Mouse (Mus musculus): Measurements from ENCODE around the gene Aktip.
A peak's percentile ranks its signal among the peaks of the same experiment; 100 is the strongest.

Gene Aktip

GRCm38 (mm10) chr8:91126786-91127185 is 73.0 kb downstream of the Aktip start:
- DNase-seq (ENCODE audit: extremely low spot score) = no peak

DNA sequence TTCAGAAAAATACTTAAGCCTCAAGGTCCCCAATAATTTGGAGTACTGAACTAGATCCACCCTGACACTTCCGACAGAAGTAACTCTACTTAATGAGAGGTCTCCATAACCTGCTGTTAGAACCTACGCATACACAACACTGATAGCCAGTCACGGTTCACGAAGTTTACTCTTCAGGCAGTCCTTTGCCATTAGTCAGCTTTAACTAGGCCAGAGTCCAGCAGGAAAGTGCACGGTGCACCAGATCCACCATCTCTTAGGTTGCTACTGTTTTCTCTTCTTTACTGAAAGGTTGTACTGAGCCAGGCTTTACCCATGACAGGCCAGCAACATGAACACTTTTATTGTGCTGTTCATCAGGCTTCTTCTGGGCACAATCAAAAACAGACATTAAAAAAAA is 75.5 kb downstream of the Aktip start:
- no peak for DNase-seq (ENCODE audit: extremely low spot score)

DNA sequence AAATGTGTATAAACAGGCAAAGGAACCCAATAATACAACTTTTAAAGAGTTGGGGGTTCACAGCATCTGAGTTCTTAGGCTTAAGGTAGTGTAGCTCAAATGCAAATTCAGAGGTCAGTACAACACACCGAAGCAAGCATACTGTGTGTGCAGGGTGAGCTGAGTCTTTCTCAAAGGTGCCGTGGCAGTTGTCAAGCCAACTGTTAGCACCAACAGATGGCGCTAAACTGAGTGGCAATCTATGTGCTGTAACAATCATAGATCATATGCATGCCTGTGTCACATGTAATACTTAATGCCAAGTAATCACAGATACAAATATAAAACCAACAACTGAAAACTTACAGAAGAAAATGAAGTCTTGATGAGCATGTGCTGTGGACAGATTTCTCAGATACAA is 81.6 kb downstream of the Aktip start:
- no peak for DNase-seq (ENCODE audit: extremely low spot score)

DNA sequence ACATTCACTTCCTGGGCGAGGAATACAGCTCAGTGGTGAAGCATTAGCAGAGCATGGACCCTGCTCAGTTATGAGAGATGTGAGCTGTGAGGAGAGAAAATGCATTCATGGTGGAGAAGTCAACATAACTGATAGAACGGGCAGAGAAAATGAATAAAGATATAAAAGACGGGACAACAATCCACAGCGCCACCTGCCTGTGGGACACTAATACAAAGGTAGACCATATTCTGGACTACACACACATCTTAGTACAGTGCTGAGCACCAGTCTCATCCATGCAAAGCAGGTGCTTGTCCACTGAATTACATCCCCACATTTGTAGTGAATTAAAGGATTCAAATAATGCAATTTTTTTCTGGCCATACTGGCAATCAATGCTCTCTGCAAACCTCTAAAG is 82.2 kb downstream of the Aktip start:
- no peak for DNase-seq (ENCODE audit: extremely low spot score)

- no peak for DNase-seq (ENCODE audit: extremely low spot score)
Observed at GRCm38 (mm10) chr8:91114910-91115309, 84.9 kb downstream of the Aktip start.

DNA sequence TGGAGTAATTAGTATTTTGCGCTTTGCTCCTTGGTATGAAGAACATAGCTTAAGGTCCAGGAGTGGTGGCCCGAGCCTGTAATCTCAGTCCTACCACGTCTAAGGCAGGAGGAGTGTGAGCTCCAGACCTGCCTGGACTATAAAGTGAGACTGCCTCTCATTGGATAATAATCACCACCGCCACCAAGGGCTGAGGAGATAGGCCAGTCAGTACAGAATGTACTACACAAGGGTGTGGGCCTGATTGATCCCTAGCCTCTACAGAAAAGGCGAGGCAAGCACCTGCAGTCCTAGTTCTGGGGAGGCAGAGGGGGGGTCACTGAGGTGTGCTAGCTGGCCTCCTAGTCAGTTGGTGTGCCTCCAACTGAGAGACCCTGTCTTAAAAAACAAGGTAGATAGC is 85.3 kb downstream of the Aktip start:
- DNase-seq (ENCODE audit: extremely low spot score) = no peak

DNA sequence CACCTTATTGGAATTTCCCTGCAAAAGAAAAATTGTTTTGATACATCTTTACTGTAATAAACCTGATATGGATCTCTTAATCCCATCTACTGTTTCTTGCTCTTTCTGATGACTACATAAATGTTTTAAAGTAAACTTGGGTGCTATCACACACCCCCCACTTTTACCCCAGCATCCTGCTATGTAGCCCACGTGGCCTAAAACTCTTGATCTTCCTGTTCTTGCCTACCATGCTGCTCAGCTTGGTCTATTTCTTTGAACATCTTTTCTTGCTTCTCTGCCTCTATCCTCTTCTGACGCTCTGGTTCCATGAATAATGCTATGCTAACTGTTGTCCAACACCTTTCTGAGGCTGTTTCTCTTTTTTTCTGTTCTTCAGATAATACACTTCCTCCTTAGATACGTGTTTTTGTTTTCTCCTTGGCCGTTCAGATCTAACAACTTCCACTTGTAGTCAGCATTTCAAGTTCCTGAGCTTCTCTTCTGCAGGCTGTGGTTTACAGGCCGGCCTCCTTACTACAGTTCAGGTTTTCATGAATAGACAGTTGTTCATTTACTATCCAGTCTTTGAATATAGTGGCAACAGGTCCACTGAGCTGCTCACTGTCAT is 87.8 kb downstream of the Aktip start:
- DNase-seq (ENCODE audit: extremely low spot score) = no peak

GRCm38 (mm10) chr8:91106271-91106670 is 93.5 kb downstream of the Aktip start:
- no peak for DNase-seq (ENCODE audit: extremely low spot score)

- no peak for DNase-seq (ENCODE audit: extremely low spot score)
Observed at GRCm38 (mm10) chr8:91098106-91098505, 101.7 kb downstream of the Aktip start.

- no peak for DNase-seq (ENCODE audit: extremely low spot score)
Observed at GRCm38 (mm10) chr8:91094135-91094534, 105.6 kb downstream of the Aktip start.

- no peak for DNase-seq (ENCODE audit: extremely low spot score)
Observed at GRCm38 (mm10) chr8:91089601-91090000, 110.2 kb downstream of the Aktip start.

DNA sequence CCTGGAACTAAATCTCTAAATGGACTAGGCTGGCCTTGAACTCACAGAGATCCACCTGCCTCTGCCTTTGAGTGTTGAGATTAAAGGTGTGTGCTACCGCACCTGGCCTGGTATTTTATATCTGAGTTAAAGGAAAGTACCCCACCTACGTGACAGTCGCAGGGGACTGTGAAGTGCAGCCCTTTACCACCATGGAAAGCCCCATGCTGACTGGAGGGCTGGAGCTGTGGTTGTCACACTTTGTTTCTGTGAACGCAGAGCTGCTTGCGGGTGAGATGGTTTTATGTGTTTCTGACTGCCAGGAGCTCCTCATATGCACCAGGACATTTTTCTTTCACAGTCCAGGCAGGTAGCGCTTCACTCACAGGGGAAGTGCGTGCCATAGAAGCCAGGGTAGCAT is 111.3 kb downstream of the Aktip start:
- no peak for DNase-seq (ENCODE audit: extremely low spot score)

- no peak for DNase-seq (ENCODE audit: extremely low spot score)
Observed at GRCm38 (mm10) chr8:91082428-91082827, 117.3 kb downstream of the Aktip start.

DNA sequence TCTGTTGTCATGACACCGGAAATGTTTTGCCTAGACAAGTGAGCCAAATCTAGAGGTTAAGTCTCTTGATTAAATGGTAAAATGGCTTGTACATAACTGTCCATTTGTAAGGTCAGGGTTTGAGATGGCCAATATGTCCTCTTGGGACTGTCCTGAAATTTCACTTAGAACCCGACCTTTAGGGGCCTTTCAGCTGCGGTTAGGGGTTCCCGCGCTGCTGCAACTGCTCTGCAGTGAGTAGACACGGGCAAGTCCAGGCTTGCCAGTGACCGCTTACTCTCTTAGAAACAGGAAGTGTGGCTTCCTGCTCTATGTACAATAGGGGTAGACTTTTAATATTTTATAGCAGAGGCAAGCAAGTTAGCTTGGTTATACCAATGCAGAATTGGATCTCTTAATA is 117.9 kb downstream of the Aktip start:
- DNase-seq (ENCODE audit: extremely low spot score) = no peak

- no peak for DNase-seq (ENCODE audit: extremely low spot score)
Observed at GRCm38 (mm10) chr8:91079678-91080077, 120.1 kb downstream of the Aktip start.

DNA sequence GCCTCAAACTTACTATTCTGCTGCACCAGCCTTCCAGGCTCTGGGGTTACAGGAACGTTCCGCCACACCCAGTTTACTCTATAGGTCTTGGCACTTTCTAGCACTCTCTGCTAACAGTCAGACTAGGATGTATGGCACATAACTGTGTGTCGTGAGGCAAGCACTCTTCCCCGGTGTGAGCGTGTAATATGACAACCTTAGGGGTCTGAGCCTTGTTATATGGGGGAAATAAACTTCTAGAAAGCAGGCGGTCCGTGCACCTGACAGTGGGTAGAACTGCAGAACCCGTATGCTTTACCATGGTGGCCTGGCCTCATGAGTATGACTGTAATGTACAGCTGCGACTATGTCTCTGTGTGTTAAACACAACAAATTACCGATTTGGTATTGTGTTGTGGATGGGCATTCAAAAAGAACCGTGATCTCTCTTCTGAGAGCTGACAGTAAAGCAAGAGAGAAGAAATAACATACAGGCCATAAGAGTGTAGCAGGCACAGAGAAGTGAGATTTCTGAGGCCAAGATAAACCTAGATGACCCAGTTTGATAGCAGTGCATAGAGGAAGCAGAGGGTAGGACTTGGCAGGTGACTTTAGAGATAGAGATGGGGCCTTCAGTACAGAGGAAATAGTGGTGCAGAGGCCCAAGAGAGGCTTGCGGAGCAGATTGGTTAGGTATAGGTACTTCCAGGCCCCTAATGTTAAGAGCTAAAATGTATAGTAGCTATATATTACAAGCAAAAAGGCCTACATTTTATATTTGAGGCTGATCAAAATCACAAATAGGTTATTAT is 122.5 kb downstream of the Aktip start:
- no peak for DNase-seq (ENCODE audit: extremely low spot score)

- peak; percentile 56 for DNase-seq (ENCODE audit: extremely low spot score)
Observed at GRCm38 (mm10) chr8:91070275-91070859, 129.4 kb downstream of the Aktip start.

DNA sequence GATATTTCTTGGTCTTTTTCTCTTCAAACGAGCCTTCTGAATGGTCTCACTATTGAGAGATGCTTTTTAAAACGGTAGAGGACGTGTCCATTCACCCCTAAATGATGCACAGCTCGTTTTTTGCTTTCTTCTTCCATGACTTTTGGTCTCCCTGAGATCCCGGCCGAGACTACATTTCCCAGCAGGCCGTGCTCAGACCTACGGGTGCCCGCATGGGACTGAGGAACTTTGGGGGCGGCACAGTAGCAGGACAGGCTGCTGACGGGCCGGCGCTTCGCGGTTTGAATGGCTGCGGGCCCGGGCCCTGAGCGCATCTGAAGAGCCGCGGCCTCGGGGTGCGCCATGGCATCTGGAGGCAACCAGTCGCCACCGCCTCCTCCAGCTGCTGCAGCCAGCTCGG is 129.9 kb downstream of the Aktip start, which contains the start of gene Rbl2:
TSS of gene Rbl2 (plus strand) at position 224 of the 400 bp plus-strand sequence.
- peak; percentile 93 for DNase-seq (ENCODE audit: extremely low spot score)

GRCm38 (mm10) chr8:91069407-91069806 is 130.4 kb downstream of the Aktip start:
- DNase-seq (ENCODE audit: extremely low spot score) = no peak

DNA sequence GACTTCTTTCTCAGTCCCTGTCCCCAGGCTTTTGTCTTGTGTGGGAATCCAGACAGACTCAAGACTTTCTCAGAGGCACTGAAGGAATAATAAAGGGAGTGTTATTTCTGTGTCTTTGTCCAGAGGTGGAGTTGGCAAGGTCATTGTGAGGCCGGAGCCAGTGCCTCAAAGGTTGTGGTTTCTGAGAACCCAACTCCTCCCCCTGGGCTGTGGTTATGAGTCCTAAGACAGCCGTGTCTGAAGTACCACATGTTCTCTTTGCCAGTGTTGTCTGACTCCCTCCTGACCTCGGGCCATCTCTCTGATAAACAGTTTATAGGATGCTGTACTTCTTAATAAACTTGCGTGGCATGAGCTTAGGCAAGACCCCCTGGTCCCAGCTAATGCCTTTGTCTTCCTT is 134.6 kb downstream of the Aktip start:
- no peak for DNase-seq (ENCODE audit: extremely low spot score)

All from embryo, embryonic 9.5 days (tissue).